Comparison of ENCODE assay signal across 8 mouse cellular contexts in genomic region chr4:140405993-140406881, GRCm38 (mm10).
DNase-seq lines count a peak whose midpoint lies in the region; ATAC-seq and TF ChIP-seq lines count a peak whose summit lies in the region.

No protein-coding gene starts in this region.

- H3K4me2 ChIP-seq in kidney, postnatal 0 days (ENCODE audit: low read length), result no peak overlapping the region
- no peak overlapping the region for H3K4me2 ChIP-seq in kidney, embryonic 16.5 days (replicated peaks; ENCODE audit: low read depth, low read length)
- H3K4me2 ChIP-seq in forebrain, embryonic 11.5 days (ENCODE audit: low read depth, low read length, severe bottlenecking), result no peak overlapping the region
- no peak overlapping the region for H3K4me2 ChIP-seq in midbrain, embryonic 15.5 days

- 28% methylated on average over 7 of the region's 7 CpGs for WGBS in kidney, postnatal 0 days
- 19% methylated on average over 7 of the region's 7 CpGs for WGBS in kidney, embryonic 16.5 days
- 27% methylated on average over 7 of the region's 7 CpGs for WGBS in forebrain, embryonic 11.5 days
- 23% methylated on average over 7 of the region's 7 CpGs for WGBS in midbrain, embryonic 15.5 days

- ATAC-seq in kidney, postnatal 0 days (replicated peaks; ENCODE audit: low FRiP score, low read depth), result peak; percentile 25; the same call in 1 of the 2 replicates
- no peak; the same call in 1 of the 2 replicates for ATAC-seq in kidney, embryonic 16.5 days (ENCODE audit: low FRiP score, low TSS enrichment)
- ATAC-seq in forebrain, embryonic 11.5 days (replicated peaks; ENCODE audit: low FRiP score), result peak; percentile 79
- peak; percentile 71 for ATAC-seq in midbrain, embryonic 15.5 days (replicated peaks)

- TF ChIP-seq CTCF in kidney, postnatal 0 days (IDR thresholded peaks at IDR 0.05; ENCODE audit: low read depth), result peak; percentile 63

- no peak overlapping the region for H3K27ac ChIP-seq in kidney, postnatal 0 days
- no peak overlapping the region for H3K27ac ChIP-seq in kidney, embryonic 16.5 days (ENCODE audit: low read length)
- peak overlapping the region; percentile 68 for H3K27ac ChIP-seq in forebrain, embryonic 11.5 days (ENCODE audit: low read depth, low read length)
- H3K27ac ChIP-seq in midbrain, embryonic 15.5 days, result peak overlapping the region; percentile 65

- no peaks in the 10 kb centered on the region for H3K9me3 ChIP-seq in kidney, postnatal 0 days (replicated peaks; ENCODE audit: low read length)
- H3K9me3 ChIP-seq in kidney, embryonic 16.5 days (ENCODE audit: low read length), result no peaks in the 10 kb centered on the region
- no peaks in the 10 kb centered on the region for H3K9me3 ChIP-seq in forebrain, embryonic 11.5 days (ENCODE audit: control insufficient read depth, low read length)
- no peaks in the 10 kb centered on the region for H3K9me3 ChIP-seq in midbrain, embryonic 15.5 days

- H3K27me3 ChIP-seq in kidney, postnatal 0 days (ENCODE audit: insufficient read depth, low read length), result no peaks in the 10 kb centered on the region
- no peaks in the 10 kb centered on the region for H3K27me3 ChIP-seq in kidney, embryonic 16.5 days (ENCODE audit: insufficient read depth, low read length)
- no peaks in the 10 kb centered on the region for H3K27me3 ChIP-seq in forebrain, embryonic 11.5 days (ENCODE audit: control insufficient read depth, insufficient read depth, low read length)
- no peaks in the 10 kb centered on the region for H3K27me3 ChIP-seq in midbrain, embryonic 15.5 days (replicated peaks)

- no peaks in the 10 kb centered on the region for H3K4me1 ChIP-seq in kidney, postnatal 0 days (replicated peaks; ENCODE audit: insufficient read depth, low read length)
- no peaks in the 10 kb centered on the region for H3K4me1 ChIP-seq in kidney, embryonic 16.5 days (ENCODE audit: insufficient read depth, low read length)
- H3K4me1 ChIP-seq in forebrain, embryonic 11.5 days (replicated peaks; ENCODE audit: control insufficient read depth, insufficient read depth, low read length), result peaks cover 6% of the 10 kb centered on the region; the same call in 1 of the 2 replicates
- peaks cover 19% of the 10 kb centered on the region for H3K4me1 ChIP-seq in midbrain, embryonic 15.5 days

- no peaks in the 10 kb centered on the region for H3K36me3 ChIP-seq in kidney, postnatal 0 days (ENCODE audit: insufficient read depth, low read length)
- H3K36me3 ChIP-seq in kidney, embryonic 16.5 days (ENCODE audit: insufficient read depth, low read length), result no peaks in the 10 kb centered on the region
- H3K36me3 ChIP-seq in forebrain, embryonic 11.5 days (ENCODE audit: control insufficient read depth, insufficient read depth, low read length), result no peaks in the 10 kb centered on the region
- H3K36me3 ChIP-seq in midbrain, embryonic 15.5 days (replicated peaks), result no peaks in the 10 kb centered on the region

- H3K4me3 ChIP-seq in kidney, postnatal 0 days (replicated peaks; ENCODE audit: low read depth, low read length), result no peak overlapping the region
- no peak overlapping the region for H3K4me3 ChIP-seq in kidney, embryonic 16.5 days (ENCODE audit: low read length)
- H3K4me3 ChIP-seq in forebrain, embryonic 11.5 days (ENCODE audit: low read depth, low read length), result no peak overlapping the region
- H3K4me3 ChIP-seq in midbrain, embryonic 15.5 days, result no peak overlapping the region

- DNase-seq in kidney, postnatal 0 days (ENCODE audit: low spot score), result peak; percentile 58
- DNase-seq in forebrain, embryonic 11.5 days (ENCODE audit: low spot score), result peak; percentile 82
- peak; percentile 59 to 66 for DNase-seq in kidney, postnatal 4 days
- no peak for DNase-seq in spleen, postnatal 4 days (ENCODE audit: low spot score in 2 of 2)
- no peak for DNase-seq in testis, postnatal 10 days (ENCODE audit: low spot score)
- DNase-seq in natural killer cell, adult 2 months (ENCODE audit: low spot score in 2 of 2), result no peak

- H3K9ac ChIP-seq in kidney, postnatal 0 days (ENCODE audit: low read depth, low read length), result no peak overlapping the region
- no peak overlapping the region for H3K9ac ChIP-seq in kidney, embryonic 16.5 days (replicated peaks; ENCODE audit: low read length)
- H3K9ac ChIP-seq in forebrain, embryonic 11.5 days (ENCODE audit: low read length), result peak overlapping the region; percentile 29
- H3K9ac ChIP-seq in midbrain, embryonic 15.5 days, result no peak overlapping the region

Comparison
In these comparisons a context has a peak if more than half of its experiments do, and no peak if none do; other contexts are left out.
1. DNase-seq: peak in kidney, postnatal 0 days (single experiment), forebrain, embryonic 11.5 days (single experiment) and kidney, postnatal 4 days (2 of 2); none in spleen, postnatal 4 days (0 of 2), testis, postnatal 10 days (single experiment) and natural killer cell, adult 2 months (0 of 2).
2. H3K27ac ChIP-seq: peak in forebrain, embryonic 11.5 days (single experiment) and midbrain, embryonic 15.5 days (single experiment); none in kidney, postnatal 0 days (single experiment) and kidney, embryonic 16.5 days (single experiment).